Mouse (Mus musculus) MEL (cell line): Measurements from ENCODE around the gene Ramp3. TPM values are rescaled to one million over a fixed set of nuclear protein-coding genes. Genes with fewer than 3 reads are reported as not detected.

Source experiments
- DNase-seq: peaks from one replicate; pipeline ENCODE4 v3.0.0; 2011; ENCODE audit warnings: low read depth, low spot score
- H3K27ac ChIP-seq: 2 replicates; pipeline ENCODE4 v1.5.1; 2012; ENCODE audit warnings: low read depth, mild to moderate bottlenecking, control low read depth, low read length, moderate library complexity; ENCODE audit not compliant: control insufficient read depth
- H3K27me3 ChIP-seq, 2 experiments: fragments of 150-350 bp in 1 of 2; sonication (generic) in 1 of 2; 2 replicates each; pipeline ENCODE4 v1.6.1; 2012; ENCODE audit warnings: low read length in 2 of 2, mild to moderate bottlenecking in 2 of 2, improper control_type of control experiment in 1 of 2, moderate library complexity in 1 of 2; ENCODE audit not compliant: insufficient read depth in 2 of 2, control insufficient read depth in 1 of 2
- H3K36me3 ChIP-seq, 2 experiments: 2 replicates each; pipeline ENCODE4 v1.6.1; 2012 to 2014; ENCODE audit warnings: low read length in 2 of 2, improper control_type of control experiment in 1 of 2, inconsistent platforms in 1 of 2, mild to moderate bottlenecking in 1 of 2; ENCODE audit not compliant: insufficient read depth in 2 of 2, control insufficient read depth in 1 of 2
- H3K4me1 ChIP-seq, 2 experiments: fragments of 150-350 bp in 1 of 2; sonication (generic) in 1 of 2; 2 replicates each; pipeline ENCODE4 v1.6.1; 2012; ENCODE audit warnings: low read length in 2 of 2, improper control_type of control experiment in 1 of 2, mild to moderate bottlenecking in 1 of 2; ENCODE audit not compliant: insufficient read depth in 2 of 2, control insufficient read depth in 1 of 2
- H3K4me3 ChIP-seq, 2 experiments: fragments of 150-350 bp in 1 of 2; sonication (generic) in 1 of 2; 2 replicates each; pipeline ENCODE4 v1.5.1; 2012; ENCODE audit warnings: low read depth in 2 of 2, low read length in 2 of 2, mild to moderate bottlenecking in 2 of 2, moderate library complexity in 2 of 2, control low read depth in 1 of 2, improper control_type of control experiment in 1 of 2; ENCODE audit not compliant: control insufficient read depth in 1 of 2, insufficient read depth in 1 of 2
- H3K79me2 ChIP-seq: 2 replicates; pipeline ENCODE4 v1.6.1; 2012; ENCODE audit warnings: mild to moderate bottlenecking, low read length, moderate library complexity; ENCODE audit not compliant: control insufficient read depth, poor library complexity, insufficient read depth
- H3K9ac ChIP-seq: 2 replicates; pipeline ENCODE4 v1.6.1; 2012; ENCODE audit warnings: low read depth, mild to moderate bottlenecking, control low read depth, low read length, moderate library complexity; ENCODE audit not compliant: control insufficient read depth, poor library complexity, severe bottlenecking
- H3K9me3 ChIP-seq: fragments of 150-350 bp; sonication (generic); replicated peaks from 2 replicates; pipeline ENCODE4 v1.6.1; 2012; ENCODE audit warnings: mild to moderate bottlenecking, low read length, improper control_type of control experiment, moderate library complexity; ENCODE audit not compliant: insufficient read depth
- CHD2 ChIP-seq: IDR thresholded peaks from 2 replicates; pipeline ENCODE4 v1.6.1; 2011; ENCODE audit warnings: low read length, improper control_type of control experiment
- CTCF ChIP-seq, 3 experiments: IDR thresholded peaks in 2 of 3; conservative IDR thresholded peaks in 1 of 3; 2 replicates each; pipeline ENCODE4 v1.5.1; 2011 to 2012; ENCODE audit warnings: low read length in 3 of 3, low read depth in 2 of 3, mild to moderate bottlenecking in 2 of 3, improper control_type of control experiment in 1 of 3, inconsistent platforms in 1 of 3, mixed read lengths in 1 of 3, moderate library complexity in 1 of 3; ENCODE audit not compliant: control insufficient read depth in 1 of 3, insufficient read depth in 1 of 3, poor library complexity in 1 of 3, severe bottlenecking in 1 of 3
- ELF1 ChIP-seq: IDR thresholded peaks from 2 replicates; pipeline ENCODE4 v1.6.1; 2014; ENCODE audit warnings: low read depth, mild to moderate bottlenecking, inconsistent platforms, low read length, improper control_type of control experiment, moderate library complexity
- GABPA ChIP-seq: IDR thresholded peaks from 2 replicates; pipeline ENCODE4 v1.6.1; 2012; ENCODE audit warnings: low read depth, mild to moderate bottlenecking, inconsistent platforms, low read length, improper control_type of control experiment, moderate library complexity
- HCFC1 ChIP-seq: IDR thresholded peaks from 2 replicates; pipeline ENCODE4 v1.6.1; 2012; ENCODE audit warnings: low read depth, mild to moderate bottlenecking, inconsistent platforms, low read length, improper control_type of control experiment, moderate library complexity
- JUND ChIP-seq: IDR thresholded peaks from 2 replicates; pipeline ENCODE4 v1.6.1; 2011; ENCODE audit warnings: low read depth, mild to moderate bottlenecking, improper control_type of control experiment, low read length
- MAX ChIP-seq: IDR thresholded peaks from 2 replicates; pipeline ENCODE4 v1.6.1; 2011; ENCODE audit warnings: low read length, improper control_type of control experiment
- MXI1 ChIP-seq: IDR thresholded peaks from 2 replicates; pipeline ENCODE4 v1.6.1; 2011; ENCODE audit warnings: mild to moderate bottlenecking, low read depth, low read length, improper control_type of control experiment
- MYC ChIP-seq: IDR thresholded peaks from 2 replicates; pipeline ENCODE4 v1.6.1; 2011; ENCODE audit warnings: low read depth, mild to moderate bottlenecking, low read length, improper control_type of control experiment, moderate library complexity
- NELFE ChIP-seq: IDR thresholded peaks from 2 replicates; pipeline ENCODE4 v1.6.1; 2011; ENCODE audit warnings: low read depth, low read length, improper control_type of control experiment
- NRF1 ChIP-seq: IDR thresholded peaks from 2 replicates; pipeline ENCODE4 v1.6.1; 2014; ENCODE audit warnings: low read depth, mild to moderate bottlenecking, inconsistent platforms, low read length, improper control_type of control experiment, moderate library complexity; ENCODE audit not compliant: poor library complexity, insufficient read depth, severe bottlenecking
- RAD21 ChIP-seq: IDR thresholded peaks from 2 replicates; pipeline ENCODE4 v1.6.1; 2011; ENCODE audit warnings: mild to moderate bottlenecking, low read depth, low read length, improper control_type of control experiment
- RCOR1 ChIP-seq: IDR thresholded peaks from 2 replicates; pipeline ENCODE4 v1.6.1; 2012; ENCODE audit warnings: low read depth, mild to moderate bottlenecking, inconsistent platforms, low read length, improper control_type of control experiment
- SIN3A ChIP-seq: IDR thresholded peaks from 2 replicates; pipeline ENCODE4 v1.6.1; 2012; ENCODE audit warnings: low read length, improper control_type of control experiment, inconsistent platforms
- TAL1 ChIP-seq: IDR thresholded peaks from 2 replicates; pipeline ENCODE4 v1.6.1; 2012; ENCODE audit warnings: mild to moderate bottlenecking, inconsistent platforms, low read length, moderate library complexity, mixed read lengths
- UBTF ChIP-seq: IDR thresholded peaks from 2 replicates; pipeline ENCODE4 v1.6.1; 2012; ENCODE audit warnings: low read depth, mild to moderate bottlenecking, inconsistent platforms, low read length, improper control_type of control experiment, moderate library complexity, borderline replicate concordance; ENCODE audit not compliant: insufficient read depth
- ZC3H11A ChIP-seq: IDR thresholded peaks from 2 replicates; pipeline ENCODE4 v1.6.1; 2012; ENCODE audit warnings: low read depth, mild to moderate bottlenecking, inconsistent platforms, low read length, improper control_type of control experiment
- polyA plus RNA-seq, 2 experiments: library from polyadenylated mRNA; stranded (reverse) in 1 of 2; unstranded in 1 of 2; fragments of >175 nt in 1 of 2; fragments of >200 nt in 1 of 2; gene quantifications; 2 replicates each; pipeline versions ENCODE4 v1.2.1 to v1.2.4; 2012; ENCODE audit warnings: low replicate concordance in 2 of 2, low read depth in 1 of 2; ENCODE audit not compliant: insufficient read length in 2 of 2, insufficient read depth in 1 of 2, missing spikeins in 1 of 2
- total RNA-seq: library from RNA; depleted of rRNA; stranded (reverse); fragments of 300-350 nt; gene quantifications from 2 replicates; pipeline ENCODE4 v1.2.3, GENCODE M21; 2012

Gene Ramp3
- total and polyA plus RNA-seq, 3 experiments = not detected

DNA sequence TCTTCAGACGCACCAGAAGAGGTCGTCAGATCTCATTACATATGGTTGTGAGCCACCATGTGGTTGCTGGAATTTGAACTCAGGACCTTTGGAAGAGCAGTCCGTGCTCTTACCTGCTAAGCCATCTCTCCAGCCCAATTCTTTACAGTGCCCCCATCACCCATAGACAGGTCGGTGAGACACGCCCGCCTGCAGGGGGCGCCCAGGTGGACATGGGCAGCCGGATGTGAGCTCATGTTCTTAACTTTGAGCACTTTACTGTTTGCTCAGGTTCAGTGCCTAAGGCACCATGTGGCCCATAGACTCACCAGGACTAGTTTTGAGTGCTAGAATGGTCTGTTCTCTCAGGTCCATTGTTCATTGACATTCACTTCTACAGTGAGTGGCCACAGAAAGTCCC, 22.2 kb upstream of the Ramp3 start:
- no peak for DNase-seq
- TF ChIP-seq SIN3A = no peak
- peak; percentile 28 to 65 (median 48); a peak in 5 of 6 replicates for TF ChIP-seq CTCF (IDR thresholded peaks at IDR 0.05 in 2 of 3, conservative IDR thresholded peaks at IDR 0.05 in 1 of 3; ENCODE audit: control insufficient read depth in 1 of 3, insufficient read depth in 1 of 3, low read depth in 2 of 3, low read length in 3 of 3, poor library complexity in 1 of 3, severe bottlenecking in 1 of 3)
- no peak overlapping the region for H3K9ac ChIP-seq

DNA sequence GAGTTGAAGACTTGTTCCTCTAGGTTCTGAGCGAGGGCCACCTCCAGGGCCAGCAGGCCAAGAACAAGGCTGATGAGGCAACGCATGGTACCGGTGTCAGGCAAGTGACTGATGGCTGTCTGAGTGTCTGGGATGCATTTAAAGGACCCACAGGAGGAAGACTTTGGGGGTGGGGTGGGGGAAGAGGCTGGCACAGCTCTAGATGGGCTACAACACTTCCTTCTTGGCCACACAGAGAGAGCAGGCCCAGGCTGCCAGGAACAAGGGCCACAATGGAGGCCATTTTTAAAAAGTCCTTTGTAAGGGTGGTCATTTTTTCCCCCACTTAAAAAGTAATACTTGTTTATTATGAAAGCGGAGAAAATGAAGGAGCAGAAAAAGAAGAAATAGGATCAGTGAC, 19.8 kb upstream of the Ramp3 start, which contains the start of gene Wap:
Gene Wap, minus strand, starts transcription at position 101 of the 400 bp plus-strand sequence.
- Histone ChIP-seq H3K9ac (no peak within 1 kb of the TSS), H3K79me2 (no peaks in the 10 kb centered on the region), H3K9me3 (no peaks in the 10 kb centered on the region), H3K27me3 (peaks cover 0 to 4% of the 10 kb centered on the region in 2 experiments; a peak in 2 of 4 replicates), H3K4me3 (no peak within 1 kb of the TSS)
- TF ChIP-seq ZC3H11A (no peak), MYC (no peak), TAL1 (no peak), JUND (no peak), MAX (no peak), GABPA (no peak), CHD2 (no peak), NRF1 (no peak), NELFE (no peak), ELF1 (no peak), RAD21 (no peak), RCOR1 (no peak), CTCF (IDR thresholded peaks at IDR 0.05 in 2 of 3, conservative IDR thresholded peaks at IDR 0.05 in 1 of 3; ENCODE audit: control insufficient read depth in 1 of 3, insufficient read depth in 1 of 3, low read depth in 2 of 3, low read length in 3 of 3, poor library complexity in 1 of 3, severe bottlenecking in 1 of 3) (no peak), HCFC1 (no peak), MXI1 (no peak), UBTF (no peak), SIN3A (no peak)
- TF ChIP-seq, all 39 proteins: peak for 0
- H3K36me3 ChIP-seq = no peaks in the 10 kb centered on the region
- no peak for DNase-seq
- H3K27ac ChIP-seq = no peak within 1 kb of the TSS
- no peaks in the 10 kb centered on the region for H3K4me1 ChIP-seq

More for the DNA sequence above, 22.2 kb upstream of the Ramp3 start:
- Histone ChIP-seq H3K4me3 (no peak overlapping the region), H3K9me3 (no peaks in the 10 kb centered on the region), H3K79me2 (no peaks in the 10 kb centered on the region), H3K27me3 (no peaks in the 10 kb centered on the region), H3K36me3 (no peaks in the 10 kb centered on the region), H3K27ac (no peak overlapping the region), H3K4me1 (no peaks in the 10 kb centered on the region)
